Mouse (Mus musculus): ENCODE data around the gene Hist1h2ab. TPM values are rescaled to one million over a fixed set of nuclear protein-coding genes. Genes with fewer than 3 reads are reported as not detected.
"Not testable (repeated sequence)": the region's sequence is repeated elsewhere in the genome, so short reads cannot be mapped to it uniquely, and the experiment has no call there.

Gene Hist1h2ab
- polyA plus RNA-seq, 1 experiment from 2014 or later, result 0.40 TPM

DNA sequence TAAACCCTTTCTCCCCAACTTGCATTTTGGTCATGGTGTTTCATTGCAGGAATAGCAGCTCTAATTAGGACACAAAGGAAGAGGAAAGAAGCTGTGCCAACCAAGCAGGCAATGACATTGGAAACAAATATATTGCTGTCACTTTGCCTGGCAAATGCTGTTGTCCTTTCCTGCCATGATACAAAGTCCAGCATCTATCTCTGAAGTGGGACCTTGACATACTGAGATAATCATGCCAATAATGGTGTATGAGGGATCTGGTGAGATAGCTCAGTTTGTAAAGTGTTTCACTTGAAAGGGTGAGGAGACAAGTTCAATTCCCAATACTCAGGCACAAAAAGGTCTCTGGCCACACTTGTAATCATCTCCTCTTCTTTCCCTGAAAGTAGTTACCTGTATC lies 15.8 kb downstream of the Hist1h2ab start:
- no peak for DNase-seq (ENCODE audit: low read depth, low spot score)
- H3K27me3 ChIP-seq, result no peaks in the 10 kb centered on the region
- no peak for ATAC-seq
- in situ Hi-C loops (cut with MboI; ENCODE audit: low pct_unique_long_range_greater_than_20kb), result loop anchor here (25.0 kb wide), 1 partner anchor 1979 kb away; the partner anchor contains the start of genes Hist1h1b, Hist1h2an, Hist1h2bp and Hist1h3i
- CTCF ChIA-PET, result no interaction called here
- POLR2A ChIA-PET, result no interaction called here
- no peak for TF ChIP-seq CTCF (IDR thresholded peaks at IDR 0.05)

- no peak for TF ChIP-seq CTCF (IDR thresholded peaks at IDR 0.05)
- DNase-seq (ENCODE audit: low read depth, low spot score) (no peak), ATAC-seq (no peak)
- ChIA-PET POLR2A (interaction anchor here (0.9 kb wide), 1 partner anchor 187 kb away, joined by 3 read pairs; no protein-coding TSS in a partner anchor), CTCF (interaction anchor here (0.7 kb wide), 1 partner anchor 1763 kb away, joined by 3 read pairs; no protein-coding TSS in a partner anchor)
- in situ Hi-C loops (cut with MboI; ENCODE audit: low pct_unique_long_range_greater_than_20kb), result loop anchor here (25.0 kb wide), 1 partner anchor 1982 kb away; the partner anchor contains the start of genes Hist1h1b, Hist1h2an, Hist1h2bp and Hist1h3i
- H3K27me3 ChIP-seq, result no peaks in the 10 kb centered on the region
These were observed 18.0 kb downstream of the Hist1h2ab start for GRCm38 (mm10) chr13:23768834-23769397.

DNA sequence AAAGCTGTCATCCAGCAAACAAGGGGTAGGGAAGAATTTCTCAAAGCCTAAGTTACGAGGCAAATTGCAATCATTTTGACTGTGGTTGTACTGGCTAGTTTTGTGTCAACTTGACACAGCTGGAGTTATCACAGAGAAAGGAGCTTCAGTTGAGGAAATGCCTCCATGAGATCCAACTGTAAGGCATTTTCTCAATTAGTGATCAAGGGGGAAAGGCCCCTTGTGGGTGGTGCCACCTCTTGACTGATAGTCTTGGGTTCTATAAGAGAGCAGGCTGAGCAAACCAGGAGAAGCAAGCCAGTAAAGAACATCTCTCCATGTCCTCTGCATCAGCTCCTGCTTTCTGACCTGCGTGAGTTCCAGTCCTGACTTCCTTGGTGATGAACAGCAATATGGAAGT lies 18.7 kb downstream of the Hist1h2ab start, which contains the start of gene Trim38:
Gene Trim38 (plus strand): TSS at position 301 of the 400 bp plus-strand sequence.
- in situ Hi-C loops (cut with MboI; ENCODE audit: low pct_unique_long_range_greater_than_20kb), result loop anchor here (25.0 kb wide), 1 partner anchor 1982 kb away; the partner anchor contains the start of genes Hist1h1b, Hist1h2an, Hist1h2bp and Hist1h3i
- POLR2A ChIA-PET, result not testable (repeated sequence)

GRCm38 (mm10) chr13:23772561-23773313 lies 21.8 kb downstream of the Hist1h2ab start:
- ATAC-seq (no peak), DNase-seq (ENCODE audit: low read depth, low spot score) (no peak)
- no peaks in the 10 kb centered on the region for H3K27me3 ChIP-seq
- ChIA-PET POLR2A (interaction anchor here (1.4 kb wide), 1 partner anchor 9 kb away, joined by 4 read pairs; the partner anchor contains the start of gene Hist1h1a), CTCF (no interaction called here)
- in situ Hi-C loops (cut with MboI; ENCODE audit: low pct_unique_long_range_greater_than_20kb), result loop anchor here (25.0 kb wide), 1 partner anchor 1985 kb away; the partner anchor contains the start of genes Hist1h1b, Hist1h2an, Hist1h2bp and Hist1h3i
- no peak for TF ChIP-seq CTCF (IDR thresholded peaks at IDR 0.05)

More for the DNA sequence above, 18.7 kb downstream of the Hist1h2ab start, which contains the start of gene Trim38:
- ATAC-seq; CTCF ChIA-PET; DNase-seq (ENCODE audit: low read depth, low spot score); H3K27me3 ChIP-seq: not testable (repeated sequence)

DNA sequence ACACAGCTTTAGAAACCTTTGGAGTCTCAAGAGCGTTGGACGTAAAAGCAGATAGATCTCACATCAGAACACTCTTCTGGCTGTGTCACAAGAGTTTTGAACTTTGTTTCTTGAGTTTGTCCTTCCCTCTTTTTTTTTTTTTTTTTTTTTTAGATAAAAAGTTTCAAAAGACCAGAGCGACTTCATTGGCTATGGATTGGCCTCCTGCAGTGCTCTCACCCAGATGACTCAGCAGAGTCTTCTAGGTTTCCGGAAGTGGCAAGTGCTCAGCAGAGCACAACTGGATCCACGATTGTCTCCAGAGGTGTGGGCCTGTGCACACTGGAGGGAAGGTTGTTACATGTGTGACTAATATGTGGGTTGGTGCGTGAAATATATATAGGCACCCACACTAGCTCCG lies 27.4 kb downstream of the Hist1h2ab start:
- POLR2A ChIA-PET, result no interaction called here
- ATAC-seq (no peak), DNase-seq (ENCODE audit: low read depth, low spot score) (no peak)
- TF ChIP-seq CTCF (IDR thresholded peaks at IDR 0.05), result no peak
- H3K27me3 ChIP-seq, result peaks cover 10% of the 10 kb centered on the region
- in situ Hi-C loops (cut with MboI; ENCODE audit: low pct_unique_long_range_greater_than_20kb), result no loop called here
- CTCF ChIA-PET, result interaction anchor here (1.0 kb wide), 1 partner anchor 148 kb away, joined by 3 read pairs; no protein-coding TSS in a partner anchor

DNA sequence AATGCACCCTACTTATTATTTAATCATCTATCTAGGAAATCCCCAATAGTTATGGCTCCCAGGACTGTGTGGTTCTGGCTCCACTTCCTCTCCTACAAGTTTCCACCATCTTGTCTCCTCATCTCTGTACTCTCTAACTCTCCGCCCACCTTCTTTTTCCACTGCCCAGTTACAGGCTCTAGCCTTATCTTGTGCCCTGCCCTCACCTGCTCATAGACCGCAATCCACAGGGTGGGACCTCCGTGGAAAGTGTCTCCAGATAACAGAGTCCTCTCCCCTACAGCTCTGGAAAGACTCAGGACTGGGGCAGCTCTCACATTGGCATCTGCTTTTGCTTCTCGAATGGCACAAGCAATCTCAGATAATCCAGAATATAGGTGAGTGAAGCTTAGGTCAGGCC lies 28.1 kb downstream of the Hist1h2ab start:
- POLR2A ChIA-PET, result no interaction called here
- CTCF ChIA-PET, result no interaction called here
- DNase-seq (ENCODE audit: low read depth, low spot score) (no peak), ATAC-seq (no peak)
- in situ Hi-C loops (cut with MboI; ENCODE audit: low pct_unique_long_range_greater_than_20kb), result no loop called here
- H3K27me3 ChIP-seq, result peaks cover 10% of the 10 kb centered on the region
- TF ChIP-seq CTCF (IDR thresholded peaks at IDR 0.05), result no peak

GRCm38 (mm10) chr13:23792520-23792919 lies 41.6 kb downstream of the Hist1h2ab start:
- ChIA-PET CTCF (interaction anchor here (0.8 to 1.4 kb wide), 8 partner anchors 11 to 516 kb away, joined by 3 to 4 read pairs (median 3); no protein-coding TSS in a partner anchor), POLR2A (no interaction called here)
- TF ChIP-seq CTCF (IDR thresholded peaks at IDR 0.05), result peak; percentile 78
- ATAC-seq (no peak), DNase-seq (ENCODE audit: low read depth, low spot score) (peak; percentile 10)
- in situ Hi-C loops (cut with MboI; ENCODE audit: low pct_unique_long_range_greater_than_20kb), result loop anchor here (10.0 kb wide), 1 partner anchor 522 kb away; no protein-coding TSS in a partner anchor
- peaks cover 12% of the 10 kb centered on the region for H3K27me3 ChIP-seq

DNA sequence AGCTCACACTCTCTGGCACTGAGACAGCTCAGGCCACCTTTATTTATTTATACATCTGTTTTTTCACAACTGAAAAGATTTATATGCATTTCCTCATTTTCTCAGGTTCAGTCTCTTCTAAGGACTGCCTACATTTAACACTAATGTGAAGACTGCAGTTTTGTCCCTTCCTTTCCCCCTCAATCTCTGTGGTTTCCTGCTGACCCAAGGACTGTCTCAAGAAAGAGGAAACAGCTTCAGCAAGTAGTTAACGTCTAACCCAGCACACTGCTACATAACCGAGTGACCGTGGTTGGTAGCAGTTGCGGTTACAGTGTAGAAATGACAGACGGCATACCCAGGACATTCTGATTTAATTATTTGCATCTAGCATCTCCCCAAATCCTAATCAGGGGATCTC lies 48.5 kb downstream of the Hist1h2ab start:
- ChIA-PET CTCF (interaction anchor here (0.9 kb wide), 1 partner anchor 13 kb away, joined by 3 read pairs; no protein-coding TSS in a partner anchor), POLR2A (no interaction called here)
- H3K27me3 ChIP-seq, result peaks cover 4% of the 10 kb centered on the region
- ATAC-seq (no peak), DNase-seq (ENCODE audit: low read depth, low spot score) (no peak)
- no peak for TF ChIP-seq CTCF (IDR thresholded peaks at IDR 0.05)
- in situ Hi-C loops (cut with MboI; ENCODE audit: low pct_unique_long_range_greater_than_20kb), result loop anchor here (10.0 kb wide), 1 partner anchor 515 kb away; no protein-coding TSS in a partner anchor

Other genes with a start within 250 kb of the Hist1h2ab start
- 7.0 TPM for gene Hist1h4h, start 220.1 kb upstream of the Hist1h2ab start, polyA plus RNA-seq (2021)
- 1.3 TPM for gene Hist1h2af, start 217.2 kb upstream of the Hist1h2ab start, polyA plus RNA-seq (2021)
- gene Hist1h3g, start 215.7 kb upstream of the Hist1h2ab start, polyA plus RNA-seq (2021), result 1.7 TPM
- gene Hist1h2bh, start 207.7 kb upstream of the Hist1h2ab start, polyA plus RNA-seq (2021), result 2.1 TPM
- gene Hist1h3f, start 207.1 kb upstream of the Hist1h2ab start, polyA plus RNA-seq (2021), result 0.49 TPM
- gene Hist1h4f, start 199.5 kb upstream of the Hist1h2ab start, polyA plus RNA-seq (2021), result not detected
- gene Hist1h1d, start 197.9 kb upstream of the Hist1h2ab start, polyA plus RNA-seq (2021), result 2.1 TPM
- gene Hist1h3e, start 188.8 kb upstream of the Hist1h2ab start, polyA plus RNA-seq (2021), result 0.56 TPM
- gene Hist1h2ae, start 179.9 kb upstream of the Hist1h2ab start, polyA plus RNA-seq (2021), result 0.72 TPM
- 12.9 TPM for gene Hist1h2bg, start 179.7 kb upstream of the Hist1h2ab start, polyA plus RNA-seq (2021)
- gene Hist1h2bf, start 176.9 kb upstream of the Hist1h2ab start, polyA plus RNA-seq (2021), result 2.0 TPM
- 1.0 TPM for gene Hist1h2ad, start 176.7 kb upstream of the Hist1h2ab start, polyA plus RNA-seq (2021)
- gene Hist1h3d, start 175.4 kb upstream of the Hist1h2ab start, polyA plus RNA-seq (2021), result 1.4 TPM
- 0.36 TPM for gene Hist1h4d, start 169.5 kb upstream of the Hist1h2ab start, polyA plus RNA-seq (2021)
- 2.9 TPM for gene Hist1h2be, start 130.0 kb upstream of the Hist1h2ab start, polyA plus RNA-seq (2021)
- gene Hist1h1e, start 128.6 kb upstream of the Hist1h2ab start, polyA plus RNA-seq (2021), result 1.6 TPM
- gene Hist1h2ac, start 67.2 kb upstream of the Hist1h2ab start, polyA plus RNA-seq (2021), result 0.92 TPM
- gene Hist1h2bc, start 66.9 kb upstream of the Hist1h2ab start, polyA plus RNA-seq (2021), result 60.2 TPM
- gene Hist1h1t, start 55.3 kb upstream of the Hist1h2ab start, polyA plus RNA-seq (2021), result 4.6 TPM
- gene Hist1h4c, start 52.7 kb upstream of the Hist1h2ab start, polyA plus RNA-seq (2021), result 0.36 TPM
- 5.8 TPM for gene Hfe, start 40.3 kb upstream of the Hist1h2ab start, polyA plus RNA-seq (2021)
- gene Hist1h1c, start 12.3 kb upstream of the Hist1h2ab start, polyA plus RNA-seq (2021), result 245 TPM
- gene Hist1h3c, start 5.5 kb upstream of the Hist1h2ab start, polyA plus RNA-seq (2021), result 0.73 TPM
- 0.41 TPM for gene Hist1h2bb, start 4.4 kb upstream of the Hist1h2ab start, polyA plus RNA-seq (2021)
- gene Hist1h3b, start 1.1 kb downstream of the Hist1h2ab start, polyA plus RNA-seq (2021), result 0.65 TPM
- gene Hist1h4b, start 5.9 kb downstream of the Hist1h2ab start, polyA plus RNA-seq (2021), result 2.0 TPM
- 0.13 TPM for gene Hist1h4a, start 10.1 kb downstream of the Hist1h2ab start, polyA plus RNA-seq (2021)
- gene Hist1h3a, start 11.3 kb downstream of the Hist1h2ab start, polyA plus RNA-seq (2021), result 0.18 TPM
- 1.2 TPM for gene Hist1h1a, start 12.5 kb downstream of the Hist1h2ab start, polyA plus RNA-seq (2021)
- gene Trim38, start 18.8 kb downstream of the Hist1h2ab start, polyA plus RNA-seq (2021), result not detected
- gene Slc17a2, start 55.9 kb downstream of the Hist1h2ab start, polyA plus RNA-seq (2021), result not detected
- 0.06 TPM for gene Slc17a3, start 88.3 kb downstream of the Hist1h2ab start, polyA plus RNA-seq (2021)
- 15.2 TPM for gene Slc17a1, start 116.6 kb downstream of the Hist1h2ab start, polyA plus RNA-seq (2021)
- gene Slc17a4, start 163.9 kb downstream of the Hist1h2ab start, polyA plus RNA-seq (2021), result 0.22 TPM
- not detected for gene Hist1h2ba, start 183.0 kb downstream of the Hist1h2ab start, polyA plus RNA-seq (2021)
- not detected for gene Hist1h2aa, start 183.3 kb downstream of the Hist1h2ab start, polyA plus RNA-seq (2021)
- gene Scgn, start 240.1 kb downstream of the Hist1h2ab start, polyA plus RNA-seq (2021), result 0.21 TPM